Mouse (Mus musculus): ENCODE results near the gene Fggy. TPM values are rescaled to one million over a fixed set of nuclear protein-coding genes. Genes with fewer than 3 reads are reported as not detected.

Gene Fggy
- total and polyA plus RNA-seq, 3 experiments = 3.8 to 9.7 (median 7.4) TPM

DNA sequence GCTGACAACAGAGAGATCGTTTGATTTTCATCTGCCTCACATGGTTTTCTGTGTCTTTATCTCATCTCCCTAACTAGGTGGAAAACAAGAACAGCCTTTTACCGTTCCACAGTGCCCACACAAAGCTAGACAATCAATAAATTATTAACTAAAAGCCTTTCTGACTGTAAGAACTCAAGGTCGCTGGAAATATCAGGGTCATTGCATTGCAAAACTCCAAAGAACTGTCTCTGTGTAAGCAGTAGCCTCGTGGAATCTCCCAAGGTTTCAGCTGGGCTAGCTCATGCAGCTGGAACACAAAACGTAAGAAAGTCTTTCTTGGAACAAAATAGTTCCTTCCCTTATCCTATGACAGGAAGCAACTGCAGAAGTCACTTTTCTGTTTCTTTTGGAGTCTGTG is 180.9 kb downstream of the Fggy start:
- peak in 1 of 2 experiments; percentile 22 for DNase-seq
- H3K27ac ChIP-seq = no peak overlapping the region; the same call in 1 of the 2 replicates
- intact Hi-C loops (cut with DNase I) = no loop called here
- H3K27me3 ChIP-seq (ENCODE audit: control insufficient read depth, insufficient read depth, low read length) = no peaks in the 10 kb centered on the region
- peaks cover 8% of the 10 kb centered on the region for H3K4me1 ChIP-seq (ENCODE audit: control insufficient read depth, insufficient read depth, low read length)
- peaks cover under 1% of the 10 kb centered on the region; the same call in 1 of the 2 replicates for H3K36me3 ChIP-seq (ENCODE audit: control insufficient read depth, insufficient read depth, low read length)
- H3K4me3 ChIP-seq = no peak overlapping the region
- TF ChIP-seq POLR2A (IDR thresholded peaks at IDR 0.05; ENCODE audit: insufficient read depth, low read depth, low read length) = no peak
- TF ChIP-seq CTCF (IDR thresholded peaks at IDR 0.05) = no peak
- TF ChIP-seq EP300 (IDR thresholded peaks at IDR 0.05; ENCODE audit: insufficient read depth, low read depth, low read length) = no peak
- no peaks in the 10 kb centered on the region for H3K79me2 ChIP-seq (replicated peaks; ENCODE audit: control insufficient read depth, insufficient read depth, low read length)
- H3K9ac ChIP-seq (ENCODE audit: low read depth, low read length) = no peak overlapping the region
- WGBS = 39% methylated on average over 5 of the region's 5 CpGs

DNA sequence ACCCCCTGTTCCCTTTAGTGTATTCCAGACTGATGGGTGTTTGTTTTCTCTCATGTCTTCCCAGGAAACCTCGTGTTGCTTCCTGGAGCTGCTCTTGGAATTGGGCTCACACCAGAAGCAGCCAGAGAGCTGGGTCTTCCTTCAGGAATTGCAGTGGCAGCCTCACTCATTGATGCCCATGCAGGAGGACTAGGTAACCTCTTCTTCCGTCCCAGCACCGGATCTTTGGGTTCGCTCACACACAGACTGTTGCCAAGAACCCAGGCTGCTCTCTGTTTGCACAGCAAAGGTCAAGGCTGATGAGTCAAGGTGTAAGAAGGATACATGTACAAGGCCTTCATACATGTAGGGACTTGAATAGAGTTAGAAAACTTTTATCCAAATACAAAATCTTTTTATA is 181.4 kb downstream of the Fggy start:
- TF ChIP-seq CTCF (IDR thresholded peaks at IDR 0.05) (no peak), POLR2A (IDR thresholded peaks at IDR 0.05; ENCODE audit: insufficient read depth, low read depth, low read length) (no peak), EP300 (IDR thresholded peaks at IDR 0.05; ENCODE audit: insufficient read depth, low read depth, low read length) (no peak)
- Histone ChIP-seq H3K27ac (no peak overlapping the region; the same call in 1 of the 2 replicates), H3K79me2 (replicated peaks; ENCODE audit: control insufficient read depth, insufficient read depth, low read length) (no peaks in the 10 kb centered on the region), H3K4me1 (ENCODE audit: control insufficient read depth, insufficient read depth, low read length) (peaks cover 8% of the 10 kb centered on the region), H3K36me3 (ENCODE audit: control insufficient read depth, insufficient read depth, low read length) (peaks cover 3% of the 10 kb centered on the region), H3K9ac (ENCODE audit: low read depth, low read length) (no peak overlapping the region), H3K4me3 (no peak overlapping the region), H3K27me3 (ENCODE audit: control insufficient read depth, insufficient read depth, low read length) (no peaks in the 10 kb centered on the region)
- DNase-seq = no peak
- intact Hi-C loops (cut with DNase I) = no loop called here
- 65% methylated on average over 4 of the region's 4 CpGs for WGBS

DNA sequence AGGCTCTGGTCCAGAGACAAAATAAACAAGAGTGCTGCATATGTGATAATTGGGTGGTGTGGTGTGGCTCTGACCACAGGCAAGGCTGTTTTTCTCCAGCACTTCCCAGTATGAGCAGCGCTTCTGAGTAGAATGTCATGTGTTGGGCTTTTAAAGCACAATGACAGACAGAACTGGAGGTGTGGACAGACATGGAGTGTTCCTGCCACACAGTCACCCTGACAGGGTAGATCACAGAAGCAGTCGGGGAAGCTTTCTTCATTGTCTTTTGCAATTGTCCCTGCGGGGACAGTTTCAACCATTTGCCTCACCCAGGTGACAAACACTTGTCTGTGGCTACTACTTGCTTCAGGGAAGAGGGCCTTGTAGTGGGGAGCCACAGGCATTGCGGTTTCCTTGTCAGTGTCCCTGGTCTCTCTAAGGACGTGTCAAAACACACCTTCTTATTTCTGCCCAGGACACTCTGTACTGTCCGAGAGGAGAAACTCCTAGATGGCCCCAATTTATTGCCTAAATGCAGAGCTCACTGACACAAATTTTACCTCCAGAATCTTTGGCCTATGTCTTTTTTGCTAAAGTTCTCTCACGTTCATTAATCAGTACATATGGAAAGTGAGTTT is 183.9 kb downstream of the Fggy start:
- WGBS = 59% methylated on average over 7 of the region's 7 CpGs
- Histone ChIP-seq H3K4me3 (no peak overlapping the region), H3K36me3 (ENCODE audit: control insufficient read depth, insufficient read depth, low read length) (peaks cover 3% of the 10 kb centered on the region; the same call in 1 of the 2 replicates), H3K4me1 (ENCODE audit: control insufficient read depth, insufficient read depth, low read length) (peaks cover 6% of the 10 kb centered on the region; the same call in 1 of the 2 replicates), H3K27ac (peak overlapping the region; percentile 33; the same call in 1 of the 2 replicates), H3K79me2 (replicated peaks; ENCODE audit: control insufficient read depth, insufficient read depth, low read length) (no peaks in the 10 kb centered on the region), H3K27me3 (ENCODE audit: control insufficient read depth, insufficient read depth, low read length) (no peaks in the 10 kb centered on the region), H3K9ac (ENCODE audit: low read depth, low read length) (no peak overlapping the region)
- intact Hi-C loops (cut with DNase I) = loop anchor here (10.0 kb wide), 1 partner anchor 446 kb away; no protein-coding TSS in a partner anchor
- DNase-seq = peak in 1 of 2 experiments; percentile 13
- TF ChIP-seq EP300 (IDR thresholded peaks at IDR 0.05; ENCODE audit: insufficient read depth, low read depth, low read length) = 0 out of 2 replicates have a peak, but pooled peaks have one; percentile 18
- no peak for TF ChIP-seq POLR2A (IDR thresholded peaks at IDR 0.05; ENCODE audit: insufficient read depth, low read depth, low read length)

DNA sequence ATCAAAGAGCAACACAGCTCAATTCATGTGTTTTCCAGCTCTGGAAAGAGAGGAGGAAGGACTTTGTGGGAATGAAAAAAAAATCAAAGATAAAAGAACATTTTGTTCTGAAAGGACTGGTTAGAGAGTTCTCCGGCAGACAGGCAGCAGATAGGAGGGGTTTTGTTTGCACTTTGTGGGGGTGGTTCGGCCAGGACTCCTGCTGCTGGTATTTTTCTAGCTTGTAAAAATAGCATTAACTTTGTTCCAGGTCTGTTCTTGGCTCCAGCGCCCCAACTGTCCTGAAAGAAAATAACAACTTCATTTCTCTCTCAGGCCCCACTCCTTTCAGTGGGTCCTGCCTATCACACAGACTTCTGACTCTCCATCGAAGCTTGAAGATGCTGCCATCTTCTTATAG is 185.7 kb downstream of the Fggy start:
- H3K27me3 ChIP-seq (ENCODE audit: control insufficient read depth, insufficient read depth, low read length) = no peaks in the 10 kb centered on the region
- H3K4me3 ChIP-seq = no peak overlapping the region
- H3K79me2 ChIP-seq (replicated peaks; ENCODE audit: control insufficient read depth, insufficient read depth, low read length) = no peaks in the 10 kb centered on the region
- peak in 1 of 2 experiments; percentile 39 for DNase-seq
- peak overlapping the region; percentile 57 for H3K27ac ChIP-seq
- intact Hi-C loops (cut with DNase I) = loop anchor here (10.0 kb wide), 1 partner anchor 448 kb away; no protein-coding TSS in a partner anchor
- TF ChIP-seq POLR2A (IDR thresholded peaks at IDR 0.05; ENCODE audit: insufficient read depth, low read depth, low read length) = no peak
- no peak for TF ChIP-seq EP300 (IDR thresholded peaks at IDR 0.05; ENCODE audit: insufficient read depth, low read depth, low read length)
- TF ChIP-seq CTCF (IDR thresholded peaks at IDR 0.05) = peak; percentile 53
- H3K4me1 ChIP-seq (ENCODE audit: control insufficient read depth, insufficient read depth, low read length) = peaks cover 6% of the 10 kb centered on the region; the same call in 1 of the 2 replicates
- H3K36me3 ChIP-seq (ENCODE audit: control insufficient read depth, insufficient read depth, low read length) = peaks cover 3% of the 10 kb centered on the region; the same call in 1 of the 2 replicates
- 19% methylated on average over 4 of the region's 4 CpGs for WGBS
- no peak overlapping the region for H3K9ac ChIP-seq (ENCODE audit: low read depth, low read length)

DNA sequence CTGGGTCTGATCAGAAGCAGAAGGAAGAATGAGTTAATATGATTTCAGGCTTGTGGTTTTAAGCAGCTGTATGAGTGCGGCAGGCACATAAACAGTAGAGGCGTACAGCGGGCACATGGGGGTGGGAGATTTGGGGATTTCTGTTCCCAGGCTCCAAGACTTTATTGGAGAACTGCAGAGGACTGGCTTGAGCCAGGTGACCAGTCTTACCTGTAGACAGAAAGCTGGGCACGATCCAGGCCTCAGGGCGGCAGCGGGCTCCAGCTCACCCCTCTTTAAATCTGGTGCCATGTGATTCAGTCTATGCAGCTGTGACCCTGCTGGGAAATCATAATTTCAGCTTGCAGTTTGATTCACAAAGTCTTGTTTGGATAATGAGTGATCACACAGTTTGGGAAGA is 189.6 kb downstream of the Fggy start:
- no peak overlapping the region for H3K4me3 ChIP-seq
- H3K36me3 ChIP-seq (ENCODE audit: control insufficient read depth, insufficient read depth, low read length) = peaks cover 3% of the 10 kb centered on the region; the same call in 1 of the 2 replicates
- H3K4me1 ChIP-seq (ENCODE audit: control insufficient read depth, insufficient read depth, low read length) = peaks cover 3% of the 10 kb centered on the region; the same call in 1 of the 2 replicates
- H3K79me2 ChIP-seq (replicated peaks; ENCODE audit: control insufficient read depth, insufficient read depth, low read length) = no peaks in the 10 kb centered on the region
- intact Hi-C loops (cut with DNase I) = loop anchor here (5.0 to 10.0 kb wide), 2 partner anchors 100 to 452 kb away; no protein-coding TSS in a partner anchor
- no peak overlapping the region for H3K27ac ChIP-seq
- no peak overlapping the region for H3K9ac ChIP-seq (ENCODE audit: low read depth, low read length)
- WGBS = 95% methylated on average over 6 of the region's 6 CpGs
- no peak for DNase-seq
- no peaks in the 10 kb centered on the region for H3K27me3 ChIP-seq (ENCODE audit: control insufficient read depth, insufficient read depth, low read length)
- no peak for TF ChIP-seq POLR2A (IDR thresholded peaks at IDR 0.05; ENCODE audit: insufficient read depth, low read depth, low read length)
- no peak for TF ChIP-seq EP300 (IDR thresholded peaks at IDR 0.05; ENCODE audit: insufficient read depth, low read depth, low read length)
- TF ChIP-seq CTCF (IDR thresholded peaks at IDR 0.05) = no peak
